Mouse (Mus musculus): ENCODE data around the gene 2410141K09Rik. TPM values are rescaled to one million over a fixed set of nuclear protein-coding genes. Genes with fewer than 3 reads are reported as not detected.
"Not testable (repeated sequence)": the region's sequence is repeated elsewhere in the genome, so short reads cannot be mapped to it uniquely, and the experiment has no call there.

Gene 2410141K09Rik
- total RNA-seq (2021), result not detected
- long read RNA-seq, experiment 1, result 0 reads
- long read RNA-seq, experiment 2, result 0 reads

DNA sequence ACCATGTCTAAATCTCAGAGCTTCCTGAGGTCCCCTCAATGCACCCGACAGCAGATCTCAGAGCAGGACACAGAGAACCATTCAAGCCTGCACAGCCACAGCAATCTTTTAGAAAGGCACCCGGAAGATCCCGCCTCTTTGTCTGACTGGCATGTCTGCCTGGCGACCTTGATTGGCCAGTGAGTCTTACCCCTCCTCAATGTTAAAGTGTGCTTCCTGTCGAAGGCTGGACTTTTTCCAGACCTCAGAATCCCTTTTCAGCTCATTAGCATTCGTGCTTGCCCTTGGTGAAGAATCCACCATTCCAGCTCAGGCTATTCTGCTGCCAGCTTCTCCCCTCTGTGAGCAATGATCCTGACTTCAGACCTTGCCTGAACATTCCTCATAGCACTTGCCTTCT is at the start of gene 2410141K09Rik:
2410141K09Rik (minus strand) TSS at position 101 of the 400 bp plus-strand sequence.
- DNase-seq (ENCODE audit: low spot score in 2 of 2), result not testable (repeated sequence)

DNA sequence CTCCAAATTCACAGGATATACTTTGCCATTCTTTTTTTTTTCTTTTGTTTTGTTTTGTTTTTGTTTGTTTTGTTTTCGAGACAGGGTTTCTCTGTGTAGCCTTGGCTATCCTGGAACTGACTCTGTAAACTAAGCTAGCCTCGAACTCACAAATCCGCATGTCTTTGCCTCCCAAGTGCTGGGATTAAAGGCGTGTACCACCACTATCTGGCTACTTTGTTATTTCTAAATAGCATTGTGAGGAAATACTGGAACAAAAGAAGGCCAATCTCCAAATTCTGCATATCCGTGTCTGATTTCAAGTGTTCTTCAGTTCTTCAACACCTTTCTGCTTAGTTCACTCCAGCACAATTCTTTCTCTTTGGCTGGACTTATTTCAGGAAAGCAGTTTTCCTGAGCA is 14.1 kb downstream of the 2410141K09Rik start:
- DNase-seq (ENCODE audit: low spot score in 2 of 2), result not testable (repeated sequence)

DNA sequence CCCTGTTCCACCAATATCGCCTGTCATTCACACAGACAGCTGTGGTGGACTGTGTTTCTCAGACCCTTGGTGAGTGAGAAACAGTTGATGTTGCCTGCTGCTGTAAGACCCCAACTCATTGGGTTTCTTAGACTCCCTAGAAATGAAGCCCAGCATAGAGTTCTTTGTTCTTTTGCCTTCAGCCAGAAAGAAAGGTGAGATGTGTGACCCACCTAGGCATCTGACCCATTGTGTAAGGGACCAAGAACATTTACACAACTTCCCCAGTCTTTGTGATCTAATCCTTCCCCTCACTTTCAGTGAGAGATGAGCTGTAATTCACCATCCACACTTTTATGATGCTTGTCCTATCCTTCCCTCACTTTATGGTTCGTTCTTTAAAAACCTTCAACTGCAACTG is 26.0 kb downstream of the 2410141K09Rik start:
- DNase-seq (ENCODE audit: low spot score in 2 of 2), result not testable (repeated sequence)

Other genes starting within 250 kb of the 2410141K09Rik start
- not detected for gene Gm10772, start 213.5 kb downstream of the 2410141K09Rik start, total RNA-seq (2021)

Data from gastrocnemius, postnatal 4 days (tissue).